Mouse (Mus musculus): Measurements from ENCODE around the gene Olfr686.
A peak's percentile ranks its signal among the peaks of the same experiment; 100 is the strongest.

The Olfr686 gene

DNA sequence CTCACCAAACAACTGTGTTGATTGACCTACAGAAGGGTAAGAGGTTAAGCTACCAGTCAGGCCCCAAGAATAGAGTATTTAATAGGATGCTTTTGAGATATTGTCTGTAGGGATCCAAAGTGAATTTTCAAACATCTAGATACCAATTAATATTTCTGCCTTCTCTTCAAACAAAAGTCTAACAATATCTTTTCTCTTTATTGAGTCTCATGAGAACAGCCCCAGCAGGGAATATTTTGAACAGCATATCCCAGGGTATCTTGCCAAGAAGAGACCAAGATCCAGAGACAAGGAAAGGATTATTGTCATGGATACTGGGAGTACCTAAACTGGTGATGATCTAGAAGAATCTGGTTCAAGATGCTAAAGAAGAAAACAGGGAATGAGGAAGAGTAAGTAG, at the start of gene Olfr686:
TSS of gene Olfr686 (minus strand) at position 101 of the 400 bp plus-strand sequence.
- no peak for DNase-seq (ENCODE audit: low read depth, low spot score)

DNA sequence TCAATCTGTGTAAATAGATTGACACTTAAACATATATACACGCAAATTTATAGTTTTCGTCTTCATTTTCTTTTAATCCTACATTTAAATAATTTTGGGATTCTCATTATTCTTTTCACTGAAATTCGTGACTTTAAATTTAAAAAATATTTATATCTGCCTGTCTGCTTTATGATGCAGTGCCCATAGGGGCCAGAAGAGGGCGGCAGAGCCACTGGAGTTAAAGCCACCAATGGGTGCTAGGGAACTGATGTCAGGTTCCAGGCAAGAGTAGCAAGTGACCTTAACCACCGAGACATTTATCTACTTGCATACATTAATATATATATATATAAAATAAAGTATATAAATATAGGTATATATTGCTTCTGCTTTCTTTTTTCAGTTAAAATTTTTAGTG, 49.4 kb upstream of the Olfr686 start:
- DNase-seq (ENCODE audit: low read depth, low spot score): no peak

DNA sequence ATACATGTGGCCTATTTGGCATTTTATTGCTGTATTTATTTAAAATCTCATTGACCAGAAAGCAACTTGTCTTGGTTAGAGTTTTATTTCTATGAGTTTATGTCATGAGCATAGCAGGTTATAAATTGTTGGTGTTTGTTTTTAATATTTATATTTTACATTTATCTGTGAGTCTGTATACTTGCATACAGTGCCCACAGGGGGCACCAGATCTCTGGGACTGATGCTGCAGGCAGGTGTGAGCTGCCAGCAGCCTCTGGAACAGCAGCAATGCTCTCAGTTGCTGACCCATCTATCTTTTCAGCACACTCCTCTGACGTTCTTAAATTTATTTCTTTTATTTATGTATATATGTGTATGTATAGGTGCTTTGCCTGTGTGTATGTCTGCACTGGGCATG, 40.9 kb upstream of the Olfr686 start:
- no peak for DNase-seq (ENCODE audit: low read depth, low spot score)

DNA sequence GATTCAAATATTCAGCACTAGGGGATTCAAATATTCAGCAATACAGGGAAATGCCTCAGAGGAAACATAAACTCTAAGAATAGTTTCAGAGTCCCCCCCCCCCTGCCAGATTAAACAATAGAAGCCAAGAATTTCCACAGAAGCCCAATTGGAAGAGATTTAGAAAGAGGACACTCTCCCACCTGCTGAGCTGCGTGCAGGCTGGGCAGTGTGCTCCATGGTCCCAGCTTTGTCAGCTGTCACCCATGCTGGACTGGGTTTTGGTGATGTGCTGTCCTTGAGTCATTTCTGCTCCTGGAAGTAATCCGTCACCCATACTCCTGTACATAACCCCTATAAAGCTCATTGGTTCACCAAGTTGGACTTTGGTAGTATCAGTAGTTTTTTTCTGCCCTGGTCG, 40.4 kb upstream of the Olfr686 start:
- no peak for DNase-seq (ENCODE audit: low read depth, low spot score)

DNA sequence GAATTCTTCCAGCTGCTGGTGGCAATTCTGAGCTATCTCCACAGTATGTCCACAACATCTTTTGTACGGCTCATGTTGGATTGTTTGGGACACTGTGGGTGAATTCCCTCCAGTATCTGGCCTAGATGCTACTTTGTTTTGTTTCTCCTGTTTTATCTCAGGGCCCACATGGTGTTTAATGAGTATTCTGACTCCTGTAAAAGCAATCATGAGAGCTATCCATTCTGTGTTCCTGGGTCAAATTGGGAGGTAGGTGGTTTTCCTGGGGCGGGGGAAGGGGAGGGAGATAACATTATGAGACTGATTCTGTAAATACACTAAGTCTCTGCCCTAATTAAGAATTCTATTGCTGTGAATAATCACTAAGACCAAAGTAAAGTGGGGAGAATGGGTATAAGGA, 22.1 kb upstream of the Olfr686 start:
- DNase-seq (ENCODE audit: low read depth, low spot score): no peak

DNA sequence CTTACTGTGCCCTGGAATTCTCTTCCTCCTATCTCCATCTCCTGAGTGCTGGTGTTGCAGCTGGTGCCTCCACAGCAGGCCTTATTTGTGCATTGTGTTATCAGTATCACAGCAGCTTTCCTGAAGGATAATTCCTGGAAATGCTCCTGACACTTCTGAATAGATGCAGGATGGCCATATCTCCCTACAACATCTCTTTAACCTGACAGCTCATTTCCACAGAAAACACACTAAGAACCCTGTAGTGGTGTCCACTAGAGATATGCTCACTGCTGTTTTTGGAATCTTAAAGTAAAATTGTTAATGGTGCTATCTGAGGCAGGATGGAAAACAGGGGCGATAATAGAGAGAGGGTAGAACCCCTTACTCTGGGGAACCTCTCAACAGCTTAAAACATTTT, 20.9 kb upstream of the Olfr686 start:
- no peak for DNase-seq (ENCODE audit: low read depth, low spot score)

DNA sequence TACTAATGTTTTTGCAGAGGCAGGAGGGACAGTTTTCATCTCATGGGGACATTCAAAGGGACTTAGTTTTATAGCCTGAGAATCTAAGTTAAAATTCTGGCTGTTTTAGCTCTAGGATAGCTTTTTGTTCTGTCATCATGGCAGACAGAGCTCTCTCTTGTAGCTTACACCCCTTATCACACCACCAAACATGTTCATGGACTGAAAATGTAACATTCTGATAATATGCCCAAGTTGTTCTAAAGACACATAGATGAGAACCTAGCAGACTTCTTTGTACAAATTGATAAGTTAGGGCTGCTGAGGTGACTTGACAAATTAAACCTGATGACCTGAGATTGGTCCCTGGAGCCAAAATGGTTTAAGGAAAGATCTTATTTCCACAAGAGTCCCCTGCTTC, 19.4 kb upstream of the Olfr686 start:
- no peak for DNase-seq (ENCODE audit: low read depth, low spot score)

DNA sequence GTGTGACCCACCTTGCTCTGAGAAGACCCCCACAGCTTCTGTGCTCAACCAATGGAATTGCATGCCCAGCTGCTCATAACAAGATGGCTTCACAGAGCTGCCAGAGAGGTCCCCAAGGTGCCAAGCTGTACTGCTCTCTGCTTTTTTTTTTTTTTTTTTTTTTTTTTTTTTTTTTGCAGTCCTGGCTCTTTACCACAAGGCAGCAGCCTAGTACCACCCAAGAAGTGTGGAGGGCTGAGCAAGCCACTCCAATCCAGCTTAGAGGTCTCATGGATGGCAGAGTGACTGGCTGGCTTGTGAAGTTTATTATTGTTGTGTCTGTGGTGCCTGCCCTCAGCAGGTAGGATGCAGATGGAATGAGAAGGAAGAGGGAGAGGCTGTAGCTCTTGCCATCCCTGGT, 18.8 kb upstream of the Olfr686 start:
- DNase-seq (ENCODE audit: low read depth, low spot score): no peak

DNA sequence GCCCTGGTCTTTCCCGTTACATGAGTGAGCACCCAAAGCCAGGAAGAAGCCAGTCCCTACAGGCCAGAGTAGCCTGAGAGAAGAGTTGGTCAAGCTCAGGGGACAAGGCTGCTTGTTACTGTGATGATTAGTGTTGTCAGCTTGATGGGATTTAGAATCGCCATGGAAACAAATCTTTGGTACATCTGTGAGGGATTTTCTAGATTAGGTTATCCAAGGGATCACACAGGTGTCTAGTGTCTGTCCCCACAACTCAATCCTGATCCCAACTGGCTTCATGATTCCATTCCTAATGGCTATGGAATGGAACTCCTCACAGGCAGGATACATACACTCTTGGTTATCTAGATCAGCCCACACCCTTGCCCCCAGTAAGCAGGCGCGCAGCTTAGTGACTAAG, 11.0 kb upstream of the Olfr686 start:
- no peak for DNase-seq (ENCODE audit: low read depth, low spot score)

DNA sequence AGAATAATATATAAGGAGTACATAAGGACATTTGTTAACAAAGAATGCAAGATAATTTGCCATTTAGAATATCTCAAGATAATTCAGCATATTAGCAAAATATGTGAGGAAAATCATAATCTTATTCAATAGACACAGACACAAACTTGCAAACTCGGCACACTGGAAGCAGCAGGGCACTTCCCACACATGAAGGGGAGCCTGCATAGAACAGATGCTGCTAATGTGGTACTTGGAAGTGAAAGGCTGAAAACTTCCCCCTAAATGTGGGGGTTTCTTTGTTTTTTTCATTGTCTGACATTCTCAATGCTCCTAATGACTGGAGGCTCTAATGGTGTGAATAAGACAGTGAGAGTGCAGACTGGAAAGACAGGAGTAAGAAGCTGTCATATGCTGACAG, 7.5 kb upstream of the Olfr686 start:
- no peak for DNase-seq (ENCODE audit: low read depth, low spot score)

DNA sequence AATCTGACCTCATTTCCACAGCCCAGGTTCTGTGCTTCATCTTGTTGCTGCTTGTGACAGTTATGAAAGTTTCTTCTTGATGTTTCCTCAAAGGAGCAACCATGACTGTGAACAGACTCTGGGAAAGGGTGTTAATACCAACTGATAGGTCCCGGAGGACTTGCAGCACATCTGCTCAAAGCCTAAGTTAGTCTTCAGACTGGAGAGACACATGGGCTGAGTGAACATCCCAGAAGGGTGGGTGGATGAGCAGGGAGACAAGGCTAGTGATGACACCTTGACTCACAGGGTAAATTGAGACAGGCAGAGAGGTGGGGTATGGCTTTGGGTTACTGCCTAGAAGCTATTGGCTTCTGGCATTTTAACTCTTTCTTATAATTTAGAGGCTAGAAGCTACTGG, 21.4 kb downstream of the Olfr686 start, which contains the start of gene Olfr685:
TSS of gene Olfr685 (minus strand) at position 101 of the 400 bp plus-strand sequence.
- DNase-seq (ENCODE audit: low read depth, low spot score): peak; percentile 0

DNA sequence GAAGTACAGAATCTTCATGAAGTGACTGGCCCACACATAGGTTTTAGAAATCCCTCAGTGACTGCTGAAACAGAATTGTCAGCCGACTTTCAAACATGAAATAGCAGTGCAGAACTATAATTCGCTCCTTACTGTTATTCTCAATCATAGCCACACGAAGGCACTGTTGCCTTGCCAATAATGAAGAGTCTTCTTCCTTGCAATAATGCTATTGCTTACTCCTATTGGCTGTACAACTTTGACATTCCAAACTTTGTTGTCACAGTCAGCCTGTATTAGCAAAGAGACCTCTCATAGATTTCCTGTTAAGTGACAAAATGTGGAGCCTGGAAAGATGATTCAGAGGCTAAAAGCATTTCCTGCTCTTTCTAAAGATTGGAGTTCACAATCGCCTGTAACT, 36.5 kb downstream of the Olfr686 start:
- DNase-seq (ENCODE audit: low read depth, low spot score): peak; percentile 6

DNA sequence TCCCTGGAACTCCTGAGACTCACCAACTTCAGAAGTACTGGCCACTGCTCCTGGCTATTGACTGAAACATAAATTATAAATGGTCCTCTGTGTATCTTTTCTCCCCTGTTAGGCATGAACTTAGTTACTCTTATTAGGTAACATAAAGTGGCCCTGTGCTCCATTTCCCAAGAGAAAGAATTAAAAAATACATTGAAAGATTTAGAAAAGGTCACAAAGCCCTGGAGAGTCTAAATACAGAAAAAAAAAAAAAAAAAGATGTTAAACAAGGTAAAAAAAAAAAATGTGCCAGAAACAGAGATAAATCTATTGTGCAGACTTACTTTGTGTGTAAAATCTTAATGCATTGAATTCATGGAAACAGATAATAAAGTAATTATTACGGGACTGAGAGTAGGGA, 43.7 kb downstream of the Olfr686 start, which contains the start of gene Olfr684:
TSS of gene Olfr684 (minus strand) at position 101 of the 400 bp plus-strand sequence.
- DNase-seq (ENCODE audit: low read depth, low spot score): no peak

Data from mesoderm, embryonic 11.5 days (tissue).